Mouse (Mus musculus) myocyte (in vitro differentiated cells): ENCODE data around the gene ccdc198.

Source experiments
- E2F4 ChIP-seq: IDR thresholded peaks from one replicate; pipeline ENCODE4 v1.6.1; 2011; ENCODE audit warnings: mild to moderate bottlenecking, control low read depth, moderate library complexity; ENCODE audit not compliant: insufficient read depth
- MYOG ChIP-seq, 3 experiments: IDR thresholded peaks; one replicate each; pipeline ENCODE4 v1.6.1; 2011; ENCODE audit warnings: control low read depth in 2 of 3, low read depth in 2 of 3, mild to moderate bottlenecking in 2 of 3; ENCODE audit not compliant: insufficient read length in 2 of 3, control insufficient read depth in 1 of 3, insufficient read depth in 1 of 3
- POLR2A ChIP-seq: IDR thresholded peaks from one replicate; pipeline ENCODE4 v1.6.1; 2011; ENCODE audit warnings: low read depth, mild to moderate bottlenecking, control low read depth, moderate library complexity; ENCODE audit not compliant: insufficient read length
- SRF ChIP-seq: IDR thresholded peaks from one replicate; pipeline ENCODE4 v1.6.1; 2011; ENCODE audit warnings: low read depth; ENCODE audit not compliant: control insufficient read depth, insufficient read length

DNA sequence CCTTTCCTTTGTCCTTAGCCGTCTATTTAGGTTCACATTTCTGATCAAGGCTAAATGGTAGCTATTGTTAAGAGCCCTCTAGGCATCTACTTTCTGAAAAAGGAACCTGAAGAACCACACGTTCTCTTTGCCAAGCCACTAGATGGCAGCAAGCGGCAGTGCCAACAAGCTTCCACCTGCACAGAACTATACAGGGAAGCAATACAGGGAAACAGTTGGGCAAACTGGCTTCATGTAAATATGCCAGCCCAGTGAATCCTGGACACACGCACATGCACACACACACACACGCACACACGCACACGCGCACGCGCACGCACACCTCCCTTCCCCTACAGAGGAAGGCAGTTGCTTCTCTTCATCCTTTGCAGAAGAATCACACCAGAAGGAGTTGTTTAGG, 7.1 kb downstream of the ccdc198 start:
- TF ChIP-seq E2F4 (no peak), SRF (no peak), POLR2A (no peak), MYOG (IDR thresholded peaks at IDR 0.05; ENCODE audit: control insufficient read depth in 1 of 3, insufficient read depth in 1 of 3, insufficient read length in 2 of 3, low read depth in 2 of 3) (no peak)
